Mouse (Mus musculus): ENCODE data around the gene Olfr168. TPM values are rescaled to one million over a fixed set of nuclear protein-coding genes. Genes with fewer than 3 reads are reported as not detected.

Olfr168 gene
- not detected for polyA plus RNA-seq (2014; fragmentation: Illumina TruSeq; extraction: RNeasy Lipid Tissue Mini Kit (QIAGEN cat#74804); ENCODE audit: low read depth, low replicate concordance)

GRCm38 (mm10) chr16:19535455-19535854 is at the start of gene Olfr168:
Olfr168 (minus strand) TSS chr16:19535555.

DNA sequence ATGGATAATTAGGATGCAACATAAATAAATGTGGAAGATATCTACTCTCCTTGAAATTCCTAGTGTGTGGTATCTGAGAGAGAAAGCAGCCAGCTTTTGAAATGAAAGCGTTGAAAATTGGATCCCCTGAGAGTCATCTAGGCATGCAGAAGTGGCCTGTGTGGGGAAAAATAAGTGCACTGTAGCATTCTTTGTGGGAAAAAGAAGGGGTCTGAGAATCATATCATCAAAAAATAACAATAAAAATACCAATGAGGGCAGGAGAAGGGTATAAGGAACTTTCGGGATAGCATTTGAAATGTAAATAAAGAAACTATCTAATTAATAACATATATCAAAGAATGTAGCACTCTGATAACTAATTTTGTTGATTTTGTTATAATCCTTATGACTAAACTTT is 36.4 kb upstream of the Olfr168 start, which contains the start of gene Olfr169:
TSS of gene Olfr169 (minus strand) at position 101 of the 400 bp plus-strand sequence.

DNA sequence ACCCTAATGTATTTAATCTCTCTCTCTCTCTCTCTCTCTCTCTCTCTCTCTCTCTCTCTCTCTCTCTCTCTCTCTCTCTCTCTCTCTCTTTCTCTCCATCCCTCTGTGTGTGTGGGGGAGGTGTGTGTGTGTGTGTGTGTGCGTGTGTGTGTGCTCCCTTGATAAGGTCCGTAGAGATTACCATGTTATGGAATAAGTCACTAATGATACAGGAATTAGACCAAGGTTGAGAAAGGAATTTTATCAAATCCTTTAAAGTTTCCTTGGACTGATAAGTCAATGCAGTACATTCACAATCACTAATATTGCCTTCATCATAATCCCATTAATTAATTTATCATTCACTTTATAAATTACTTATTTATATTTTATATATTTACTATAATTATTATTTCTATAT is 13.2 kb downstream of the Olfr168 start, which contains the start of gene Olfr167:
TSS of gene Olfr167 (minus strand) at position 101 of the 400 bp plus-strand sequence.

DNA sequence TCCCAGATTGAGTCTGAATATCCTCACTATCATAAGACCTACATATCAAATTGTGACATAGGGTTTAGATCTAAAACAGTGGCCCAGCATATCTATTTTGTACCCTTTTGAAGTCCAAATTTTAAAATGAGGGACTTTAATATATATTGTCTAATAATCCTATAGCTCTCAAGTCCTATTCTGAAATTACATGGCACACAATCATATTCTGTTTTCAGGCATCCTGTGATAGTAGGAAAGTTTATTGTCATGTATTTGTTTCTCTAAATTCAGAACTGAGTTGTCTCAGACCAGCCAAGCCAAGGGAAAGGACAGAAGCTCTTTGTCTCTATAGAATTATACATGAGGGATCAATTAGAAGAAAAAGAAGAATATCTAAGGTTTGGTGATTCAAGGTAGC is 52.0 kb downstream of the Olfr168 start, which contains the start of gene Olfr166:
TSS of gene Olfr166 (plus strand) at position 301 of the 400 bp plus-strand sequence.

Other genes starting within 250 kb of the Olfr168 start
- not detected for gene Olfr164, start 221.5 kb downstream of the Olfr168 start, polyA plus RNA-seq (2014; fragmentation: Illumina TruSeq; extraction: RNeasy Lipid Tissue Mini Kit (QIAGEN cat#74804); ENCODE audit: low read depth, low replicate concordance)
- gene Olfr165, start 112.4 kb downstream of the Olfr168 start, polyA plus RNA-seq (2014; fragmentation: Illumina TruSeq; extraction: RNeasy Lipid Tissue Mini Kit (QIAGEN cat#74804); ENCODE audit: low read depth, low replicate concordance): not detected
- gene Olfr166, start 51.9 kb downstream of the Olfr168 start, polyA plus RNA-seq (2014; fragmentation: Illumina TruSeq; extraction: RNeasy Lipid Tissue Mini Kit (QIAGEN cat#74804); ENCODE audit: low read depth, low replicate concordance): not detected
- not detected for gene Olfr167, start 13.3 kb downstream of the Olfr168 start, polyA plus RNA-seq (2014; fragmentation: Illumina TruSeq; extraction: RNeasy Lipid Tissue Mini Kit (QIAGEN cat#74804); ENCODE audit: low read depth, low replicate concordance)
- not detected for gene Olfr169, start 36.3 kb upstream of the Olfr168 start, polyA plus RNA-seq (2014; fragmentation: Illumina TruSeq; extraction: RNeasy Lipid Tissue Mini Kit (QIAGEN cat#74804); ENCODE audit: low read depth, low replicate concordance)
- not detected for gene Olfr170, start 76.3 kb upstream of the Olfr168 start, polyA plus RNA-seq (2014; fragmentation: Illumina TruSeq; extraction: RNeasy Lipid Tissue Mini Kit (QIAGEN cat#74804); ENCODE audit: low read depth, low replicate concordance)
- gene Olfr171, start 94.4 kb upstream of the Olfr168 start, polyA plus RNA-seq (2014; fragmentation: Illumina TruSeq; extraction: RNeasy Lipid Tissue Mini Kit (QIAGEN cat#74804); ENCODE audit: low read depth, low replicate concordance): not detected
- not detected for gene Lamp3, start 170.8 kb upstream of the Olfr168 start, polyA plus RNA-seq (2014; fragmentation: Illumina TruSeq; extraction: RNeasy Lipid Tissue Mini Kit (QIAGEN cat#74804); ENCODE audit: low read depth, low replicate concordance)
- 0.69 TPM for gene B3gnt5, start 224.7 kb upstream of the Olfr168 start, polyA plus RNA-seq (2014; fragmentation: Illumina TruSeq; extraction: RNeasy Lipid Tissue Mini Kit (QIAGEN cat#74804); ENCODE audit: low read depth, low replicate concordance)

Data from kidney, adult 10 weeks (tissue).